Mouse (Mus musculus) embryo, embryonic 10.5 days (tissue): ENCODE results near the gene Ier3.
"Not testable (repeated sequence)": the region's sequence is repeated elsewhere in the genome, so short reads cannot be mapped to it uniquely, and the experiment has no call there.

Source experiments
- DNase-seq: peaks from one replicate; pipeline ENCODE4 v3.0.0-alpha.2; 2015; ENCODE audit warnings: low spot score

The Ier3 gene

DNA sequence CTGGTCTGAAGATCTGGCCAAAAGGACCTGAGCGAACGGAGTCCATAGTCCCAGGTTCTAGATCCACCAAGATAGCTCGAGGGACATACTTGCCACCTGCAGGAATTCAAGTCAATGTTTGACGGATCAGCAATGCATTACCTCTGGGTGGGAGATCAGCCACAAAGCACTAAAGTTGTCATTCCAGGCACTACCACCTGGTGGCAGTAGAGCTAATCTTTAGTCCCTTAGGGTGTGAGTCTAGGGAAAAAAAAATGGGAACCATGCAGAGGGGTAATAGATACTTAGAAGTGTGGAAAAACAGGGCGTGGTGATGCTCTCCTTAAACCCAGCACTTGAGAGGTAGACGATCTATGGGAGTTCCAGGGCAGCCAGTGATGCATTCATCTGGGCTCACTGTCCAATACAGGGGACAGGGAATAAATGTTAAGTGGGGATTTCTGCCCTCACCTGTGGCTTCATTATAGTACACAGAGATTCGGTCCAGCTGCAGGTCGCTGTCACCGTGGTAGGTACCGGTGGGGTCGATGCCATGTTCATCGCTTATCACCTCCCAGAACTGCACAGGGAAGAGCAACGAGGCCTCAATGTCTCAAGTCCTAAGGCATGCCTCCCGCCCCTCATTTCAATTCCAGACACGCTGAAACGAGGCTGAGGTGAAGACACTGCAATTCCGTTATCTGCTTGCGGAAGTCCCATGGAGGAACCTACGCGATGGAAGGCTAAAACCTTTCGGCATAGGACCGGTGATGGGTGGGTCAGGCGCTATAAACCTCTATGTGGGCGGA is 14.9 kb downstream of the Ier3 start:
- DNase-seq: peak; percentile 95

DNA sequence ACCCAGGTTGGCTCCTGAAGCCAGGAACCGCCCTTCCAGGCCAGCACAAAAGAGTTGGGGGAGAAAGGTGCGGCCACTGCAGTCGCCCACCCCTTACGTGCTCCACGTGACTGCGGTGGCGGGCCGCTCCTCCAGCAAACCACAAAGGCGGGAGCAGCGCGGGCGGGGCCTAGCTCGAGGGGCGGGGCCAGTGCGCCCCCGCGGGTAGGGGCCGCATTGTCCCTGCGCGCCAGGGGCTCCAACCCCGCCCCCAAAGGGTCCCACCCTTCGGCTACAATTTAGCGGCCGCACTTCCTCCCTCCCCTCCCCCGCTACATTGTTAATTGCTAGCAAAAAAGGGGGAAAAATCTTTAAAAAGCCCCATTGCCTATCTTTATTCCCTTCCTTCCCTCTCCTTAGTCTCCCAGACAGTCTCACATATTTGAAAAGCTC is 15.5 kb downstream of the Ier3 start:
- peak; percentile 96 for DNase-seq

DNA sequence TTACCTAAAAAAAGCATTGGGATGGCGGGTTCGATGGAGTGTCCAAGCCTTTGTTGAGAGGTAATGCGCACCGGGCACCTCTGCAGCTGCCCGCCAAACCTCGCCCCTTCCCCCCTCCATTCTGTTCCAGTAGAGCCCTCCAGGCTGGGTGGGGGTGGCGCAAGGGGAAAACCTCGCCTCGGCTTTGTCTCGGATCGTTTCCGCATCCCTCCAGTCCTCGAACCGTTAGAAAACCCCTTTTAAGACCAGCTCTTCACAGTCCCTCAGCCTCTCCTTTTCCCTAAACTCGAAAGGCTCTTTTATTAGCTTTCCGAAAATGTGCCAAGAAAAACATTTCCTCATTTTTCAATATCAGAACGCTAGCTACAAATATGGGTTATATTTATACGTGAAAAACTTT is 16.0 kb downstream of the Ier3 start:
- DNase-seq: peak; percentile 80

DNA sequence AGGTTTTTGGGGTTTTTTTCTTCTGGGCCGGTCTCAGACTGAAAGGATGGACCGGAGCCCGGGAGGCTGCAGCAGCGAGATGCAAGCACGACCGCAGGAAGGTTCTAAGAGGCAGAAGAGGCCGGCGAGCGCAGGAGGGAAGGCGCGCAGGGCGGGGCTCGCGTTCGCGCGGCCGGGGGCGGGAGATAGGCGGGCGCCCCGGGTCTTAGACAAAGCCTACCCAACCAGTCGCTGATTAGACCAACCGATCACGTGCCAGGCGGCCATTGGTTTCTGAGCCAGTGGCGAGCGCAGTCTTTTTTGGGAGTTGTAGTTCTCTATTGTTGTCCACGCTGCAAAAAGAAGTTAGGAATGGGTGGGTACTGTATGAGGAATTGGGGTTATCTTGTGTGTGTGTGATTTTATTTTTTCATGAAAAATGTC is 16.6 kb downstream of the Ier3 start, which contains the start of gene Tubb5:
TSS of gene Tubb5 (minus strand) at position 185 of the 423 bp plus-strand sequence.
- peak; percentile 98 for DNase-seq

DNA sequence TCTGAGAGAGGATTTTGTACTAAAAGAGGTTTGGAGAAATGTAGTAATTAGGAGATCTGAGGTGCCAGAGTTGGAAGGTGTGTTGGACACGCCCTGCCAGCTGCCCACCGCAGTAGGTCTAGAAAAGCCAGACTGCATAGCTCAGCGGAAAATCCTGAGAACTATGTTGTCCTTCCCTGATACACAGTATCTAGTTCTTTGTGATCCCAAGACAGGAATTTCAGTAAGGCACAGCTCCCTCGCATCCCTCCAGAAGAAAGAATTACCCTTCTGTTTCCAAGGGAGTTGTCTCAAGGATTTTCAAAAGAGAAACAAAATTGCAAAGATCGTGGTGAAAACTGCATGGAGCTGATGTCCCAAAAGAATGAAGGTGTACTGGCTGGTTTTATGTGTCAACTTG is 17.1 kb downstream of the Ier3 start:
- DNase-seq: no peak

DNA sequence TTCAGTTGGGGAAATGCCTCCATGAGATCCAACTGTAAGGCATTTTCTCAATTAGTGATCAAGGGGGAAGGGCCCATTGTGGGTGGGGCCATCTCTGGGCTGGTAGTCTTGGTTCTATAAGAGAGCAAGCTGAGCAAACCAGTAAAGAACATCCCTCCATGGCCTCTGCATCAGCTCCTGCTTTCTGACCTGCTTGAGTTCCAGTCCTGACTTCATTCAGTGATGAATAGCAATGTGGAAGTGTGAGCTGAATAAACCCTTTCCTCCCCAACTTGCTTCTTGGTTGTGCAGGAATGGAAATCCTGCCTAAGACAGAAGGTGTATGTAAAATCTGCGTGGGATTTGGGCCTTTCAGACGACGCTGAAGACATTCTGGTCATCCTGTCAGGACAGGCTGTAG is 17.5 kb downstream of the Ier3 start:
- not testable (repeated sequence) for DNase-seq

DNA sequence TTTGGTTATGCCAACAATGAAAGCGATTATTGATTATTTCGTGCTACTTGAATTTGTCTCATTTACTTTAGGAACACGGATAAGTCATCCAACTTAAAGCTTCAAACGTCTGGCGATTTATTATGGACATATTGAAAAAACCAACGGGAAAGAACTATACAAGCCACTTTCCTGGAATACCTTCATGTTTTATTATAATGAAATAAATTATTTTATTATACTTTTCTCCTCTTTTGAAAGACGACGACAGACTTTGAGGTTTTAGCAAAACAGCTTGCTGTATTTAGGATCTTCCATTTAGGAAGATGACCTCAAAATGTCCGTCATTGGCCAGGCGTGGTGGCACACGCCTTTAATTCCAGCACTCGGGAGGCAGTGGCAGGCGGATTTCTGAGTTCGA is 19.1 kb downstream of the Ier3 start:
- peak; percentile 14 for DNase-seq

DNA sequence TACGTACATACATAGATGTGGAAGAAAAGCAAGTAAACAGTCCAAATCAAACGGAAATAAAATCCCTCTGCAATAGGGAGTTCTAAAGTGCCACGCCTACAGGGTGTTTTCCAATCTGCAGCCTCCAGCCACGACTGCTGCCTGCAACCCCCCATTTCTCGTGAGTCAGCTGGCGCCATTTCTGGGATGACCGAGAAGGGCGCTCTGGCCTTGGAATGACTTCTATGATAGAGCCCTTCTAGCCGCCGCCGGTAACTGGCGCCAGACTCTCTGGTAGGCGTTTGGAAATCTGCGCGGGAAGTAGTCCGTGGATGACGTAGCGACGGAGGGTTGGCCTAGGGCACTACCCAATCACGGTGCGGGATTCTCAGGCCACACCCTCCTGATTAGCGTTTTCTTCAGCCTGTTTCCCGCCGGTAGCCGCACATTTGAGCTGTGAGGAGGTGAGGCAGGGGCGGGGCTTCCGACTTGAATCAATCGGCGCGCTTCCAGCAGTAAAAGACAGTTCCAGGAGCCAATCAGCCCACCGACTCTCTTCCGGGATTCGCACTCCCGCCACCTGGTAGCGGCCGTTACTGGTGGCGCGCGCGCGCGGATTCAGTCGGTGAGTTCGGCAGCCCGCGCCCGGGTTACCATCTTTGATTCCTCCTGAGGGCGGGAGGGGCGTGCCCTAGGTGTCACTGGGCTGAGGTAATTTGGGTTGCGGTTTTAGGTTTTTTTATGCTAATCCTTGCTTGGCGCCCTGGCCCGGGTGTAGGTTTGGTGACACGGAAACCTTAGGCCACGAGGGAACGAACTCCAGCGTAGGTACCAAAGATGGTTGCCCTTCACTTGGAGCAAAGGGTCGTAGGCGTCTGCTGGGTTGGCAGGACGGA is 19.8 kb downstream of the Ier3 start, which contains the start of gene Mdc1:
TSS of gene Mdc1 (plus strand) at position 440 of the 875 bp plus-strand sequence.
- DNase-seq: peak; percentile 100

DNA sequence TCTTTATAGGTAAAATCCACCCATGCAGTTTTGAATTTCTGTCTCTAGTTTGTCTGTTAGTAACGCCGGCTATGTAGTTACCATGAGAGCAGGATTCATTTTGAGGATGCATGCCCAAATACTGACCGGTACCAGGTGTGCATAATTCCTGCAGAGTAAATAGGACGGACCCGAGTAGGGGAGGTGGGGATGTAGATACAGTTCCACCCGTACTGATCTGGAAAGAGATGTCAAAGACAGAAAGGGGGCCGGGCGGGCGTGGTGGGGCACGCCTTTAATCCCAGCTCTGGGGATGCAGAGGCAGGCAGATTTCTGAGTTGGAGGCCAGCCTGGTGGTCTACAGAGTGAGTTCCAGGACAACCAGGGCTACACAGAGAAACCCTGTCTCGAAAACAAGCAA is 20.5 kb downstream of the Ier3 start:
- no peak for DNase-seq

DNA sequence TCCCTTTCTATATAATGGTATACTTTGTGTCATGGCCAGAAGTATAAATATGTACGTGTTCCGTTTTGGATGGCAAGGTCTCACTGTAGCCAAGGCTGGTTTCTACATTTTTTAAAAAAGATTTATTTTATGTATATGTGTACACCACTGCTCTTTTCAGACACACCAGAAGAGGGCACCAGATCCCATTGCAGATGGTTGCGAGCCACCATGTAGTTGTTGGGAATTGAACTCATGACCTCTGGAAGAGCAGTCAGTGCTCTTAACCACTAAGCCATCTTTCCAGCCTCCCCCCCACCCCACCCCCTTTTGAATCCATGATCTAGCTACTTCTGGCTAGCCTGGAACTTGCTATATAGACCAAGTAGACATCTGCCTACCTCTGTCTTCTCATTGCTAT is 22.0 kb downstream of the Ier3 start:
- DNase-seq: no peak

DNA sequence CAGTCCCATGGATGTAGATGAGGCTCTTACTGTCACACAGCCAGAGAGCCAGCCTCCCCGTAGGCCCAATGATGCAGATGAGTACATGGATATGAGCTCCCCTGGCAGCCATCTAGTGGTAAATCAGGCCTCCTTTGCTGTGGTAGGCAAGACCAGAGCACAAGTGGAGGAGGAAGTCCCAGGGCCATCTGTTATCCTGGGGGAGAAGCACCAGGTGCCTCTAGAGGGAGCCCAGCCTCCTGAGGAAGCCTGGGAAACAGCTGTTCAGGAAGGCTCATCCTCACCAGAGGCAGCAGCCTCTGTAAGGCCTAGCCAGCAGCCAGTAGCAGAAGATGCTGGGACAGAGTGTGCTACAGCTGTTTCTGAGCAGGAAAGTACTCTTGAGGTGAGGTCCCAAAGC is 26.6 kb downstream of the Ier3 start:
- no peak for DNase-seq

DNA sequence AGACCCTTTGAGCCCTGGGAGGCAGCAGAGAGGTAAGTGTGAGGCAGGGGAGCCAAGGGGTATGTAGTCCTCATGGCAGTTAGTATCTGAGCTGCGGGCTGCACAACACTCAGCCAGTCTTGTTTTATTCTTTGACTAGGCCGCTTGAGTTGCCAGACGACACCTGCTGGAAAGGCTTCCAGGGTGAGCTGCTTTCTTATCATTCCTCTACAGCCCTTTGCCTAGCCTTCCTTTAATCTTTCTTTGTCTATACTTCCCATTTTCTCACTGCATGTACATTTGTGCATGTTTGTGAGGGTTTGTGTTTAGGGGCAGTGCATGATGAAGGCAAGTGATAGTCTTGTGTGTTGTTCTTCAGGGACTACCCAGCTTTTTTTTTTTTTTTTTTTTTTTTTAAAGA is 29.5 kb downstream of the Ier3 start:
- no peak for DNase-seq

DNA sequence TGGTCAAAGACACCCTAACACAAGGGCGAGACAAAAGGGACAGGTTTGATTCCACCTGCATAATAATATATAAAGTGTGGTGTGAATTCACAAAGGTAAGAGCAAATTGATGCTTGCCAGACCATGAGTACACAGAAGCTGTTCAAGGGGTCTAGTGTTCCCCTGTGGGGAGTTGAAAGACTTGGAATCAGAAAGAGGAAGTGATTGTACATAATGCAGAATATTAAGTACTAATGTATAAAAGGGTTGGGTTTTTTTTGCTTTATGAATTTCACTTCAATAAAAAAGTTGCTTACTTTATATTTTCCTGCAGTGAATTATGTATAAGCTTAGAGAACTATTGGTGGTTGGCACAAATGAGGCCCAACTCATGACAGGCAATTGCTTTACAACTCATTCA is 37.9 kb downstream of the Ier3 start:
- no peak for DNase-seq

DNA sequence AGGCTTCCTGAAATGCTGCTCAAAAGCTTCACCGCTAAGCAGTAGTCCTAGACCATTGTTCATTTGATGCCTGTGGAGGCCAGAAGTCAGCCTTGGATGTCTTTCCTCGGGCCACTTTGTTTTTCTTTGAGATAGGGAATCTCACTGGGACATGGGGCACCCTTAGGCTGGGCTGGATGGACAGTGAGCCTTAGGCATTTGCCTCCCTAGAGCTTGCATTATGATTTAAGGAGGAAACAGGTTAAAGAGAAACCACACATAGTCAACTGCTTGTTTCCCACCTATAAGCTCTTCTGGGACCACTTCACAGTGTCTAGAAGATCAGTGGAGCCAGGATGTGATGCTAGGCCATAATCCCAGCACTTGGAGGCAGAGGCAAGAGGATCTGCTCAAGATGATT is 38.4 kb downstream of the Ier3 start:
- DNase-seq: no peak

DNA sequence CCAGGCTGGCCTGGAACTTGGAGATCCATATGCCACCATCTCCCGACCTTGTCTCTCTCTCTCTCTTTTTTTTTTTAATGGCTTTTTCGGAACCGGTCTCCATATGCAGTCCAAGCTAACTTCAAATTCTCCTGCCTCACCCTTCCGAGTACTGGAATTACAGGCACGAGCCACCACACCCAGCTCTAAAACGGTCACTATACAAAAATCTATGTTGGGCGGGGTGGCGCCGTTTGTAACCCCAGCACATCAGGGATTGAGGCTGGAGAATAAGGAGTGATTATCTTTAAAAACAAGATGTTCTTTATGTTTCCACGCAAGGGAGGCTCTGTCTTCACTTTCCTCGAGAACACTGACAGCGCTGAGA is 39.3 kb downstream of the Ier3 start:
- DNase-seq: no peak

DNA sequence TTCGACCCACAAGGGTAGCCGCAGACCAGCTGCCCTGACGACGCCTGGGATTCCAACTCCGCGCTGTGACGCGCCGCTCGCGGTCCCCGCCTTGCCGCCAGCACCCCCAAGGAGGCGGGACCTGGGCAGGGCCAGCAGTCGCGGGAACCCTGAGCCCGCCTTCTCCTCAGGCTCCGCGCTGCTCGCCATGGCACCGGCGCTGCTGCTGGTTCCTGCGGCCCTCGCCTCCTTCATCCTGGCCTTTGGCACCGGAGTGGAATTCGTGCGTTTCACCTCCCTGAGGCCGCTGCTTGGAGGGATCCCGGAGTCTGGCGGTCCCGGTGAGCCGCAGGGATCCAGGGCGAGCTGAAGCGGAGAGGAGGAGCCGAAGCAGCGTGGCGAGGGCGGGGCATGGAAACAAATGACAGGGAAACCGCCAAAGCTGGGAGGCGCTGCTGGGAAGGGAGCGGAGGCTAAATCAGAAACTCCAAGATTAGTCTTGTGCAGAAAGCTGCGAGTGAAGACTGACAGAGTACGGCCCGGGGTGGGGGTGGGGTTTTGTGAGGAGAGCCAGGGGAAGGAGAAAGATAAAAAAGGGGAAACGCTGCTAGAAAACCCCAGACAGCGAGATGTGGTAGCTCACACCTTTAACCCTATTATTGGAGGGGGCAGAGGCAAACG is 39.8 kb downstream of the Ier3 start, which contains the start of gene Nrm:
TSS of gene Nrm (plus strand) at position 121 of the 660 bp plus-strand sequence.
- peak; percentile 94 for DNase-seq

DNA sequence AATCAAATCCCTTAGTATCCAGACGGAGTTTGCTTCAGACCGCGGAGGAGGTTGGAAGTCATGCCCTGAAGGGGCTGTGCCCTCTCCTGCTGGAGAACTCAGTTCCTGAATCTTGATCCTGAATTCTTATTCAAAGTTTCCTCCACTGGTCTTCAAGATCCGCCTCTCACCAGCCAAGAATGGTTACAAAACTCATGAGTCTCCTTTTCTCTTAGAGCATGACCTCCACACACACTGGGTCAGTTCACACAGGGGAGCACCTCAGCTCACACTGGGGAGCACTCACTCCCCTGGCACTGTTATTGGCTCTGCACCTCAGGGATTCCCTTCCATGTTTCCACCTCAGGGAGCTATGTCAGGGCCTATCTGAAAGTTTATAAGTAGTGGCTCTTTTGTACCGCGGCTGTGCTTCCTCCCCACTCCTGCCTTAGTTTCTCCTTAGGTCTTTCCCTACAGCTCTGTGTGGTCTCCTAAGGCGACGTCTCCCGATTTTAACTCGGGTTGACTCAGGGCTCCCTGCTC is 43.4 kb downstream of the Ier3 start:
- no peak for DNase-seq

DNA sequence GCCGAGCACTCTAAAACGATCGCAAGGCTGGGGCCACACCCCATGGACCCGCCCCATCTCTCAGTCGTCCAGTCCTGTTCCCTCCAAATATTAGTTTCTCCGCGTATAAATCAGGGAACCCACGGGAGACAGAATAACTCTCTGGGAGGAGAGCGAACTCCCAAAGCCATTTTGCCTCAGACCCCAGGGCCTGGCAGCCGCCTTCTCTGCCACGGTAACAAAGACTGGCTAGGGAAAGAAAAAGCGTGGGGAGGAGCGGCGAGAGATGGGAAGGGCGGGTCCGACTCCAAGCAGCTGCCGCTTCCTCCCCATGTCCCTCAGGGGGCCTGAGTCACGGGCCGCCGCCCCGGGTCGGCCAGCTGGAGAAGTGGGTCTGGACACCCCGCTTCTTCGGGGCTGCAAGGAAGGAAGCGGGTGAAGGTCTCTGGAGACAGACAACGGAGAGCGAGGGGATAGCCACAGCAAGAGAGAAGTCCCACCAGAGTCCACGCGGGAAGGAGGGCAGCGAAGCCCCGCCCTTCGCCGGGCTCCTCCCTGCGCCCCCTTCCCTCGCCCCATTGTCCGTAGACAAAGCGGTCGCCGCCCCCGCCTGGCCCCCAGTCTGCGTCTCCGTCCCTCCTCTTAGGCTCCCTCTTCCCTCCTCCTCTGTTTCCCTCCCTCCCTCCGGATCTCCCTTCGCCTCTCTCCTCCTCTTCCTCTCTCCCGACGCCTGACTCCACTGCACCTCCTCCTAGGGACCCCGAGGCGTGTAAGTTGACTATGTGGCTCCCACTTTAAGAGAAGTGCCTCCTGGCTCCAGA is 44.2 kb downstream of the Ier3 start, which contains the start of gene Ppp1r18:
TSS of gene Ppp1r18 (plus strand) at position 113 of the 800 bp plus-strand sequence.
- peak; percentile 90 for DNase-seq

DNA sequence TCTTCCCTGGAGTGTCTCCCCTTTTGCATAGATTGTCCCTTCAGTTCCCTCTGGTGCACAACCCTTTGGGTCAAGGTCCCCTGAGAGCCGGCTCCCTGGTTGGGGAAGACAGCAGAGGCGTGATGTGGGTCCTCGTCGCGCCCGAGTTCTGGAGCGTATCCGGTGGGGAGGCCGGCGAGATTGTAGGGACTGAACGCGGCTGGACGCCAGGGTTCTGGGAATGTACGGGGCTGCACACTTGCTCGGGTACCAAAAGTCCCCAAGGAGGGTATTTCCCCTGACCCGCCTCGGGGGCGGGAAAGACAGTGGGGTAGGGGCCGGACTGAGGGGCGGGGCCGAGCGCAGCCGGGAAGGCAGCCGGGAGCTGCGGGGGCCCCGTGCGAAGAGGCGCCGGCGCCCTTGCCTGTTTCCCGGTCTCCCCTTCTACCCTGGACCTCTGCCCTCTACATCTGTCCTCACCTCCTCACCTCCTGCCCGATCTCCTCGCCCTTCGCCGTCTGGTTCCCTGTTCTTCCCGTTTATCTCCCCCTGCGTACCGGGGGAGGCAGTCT is 44.9 kb downstream of the Ier3 start:
- DNase-seq: peak; percentile 75

DNA sequence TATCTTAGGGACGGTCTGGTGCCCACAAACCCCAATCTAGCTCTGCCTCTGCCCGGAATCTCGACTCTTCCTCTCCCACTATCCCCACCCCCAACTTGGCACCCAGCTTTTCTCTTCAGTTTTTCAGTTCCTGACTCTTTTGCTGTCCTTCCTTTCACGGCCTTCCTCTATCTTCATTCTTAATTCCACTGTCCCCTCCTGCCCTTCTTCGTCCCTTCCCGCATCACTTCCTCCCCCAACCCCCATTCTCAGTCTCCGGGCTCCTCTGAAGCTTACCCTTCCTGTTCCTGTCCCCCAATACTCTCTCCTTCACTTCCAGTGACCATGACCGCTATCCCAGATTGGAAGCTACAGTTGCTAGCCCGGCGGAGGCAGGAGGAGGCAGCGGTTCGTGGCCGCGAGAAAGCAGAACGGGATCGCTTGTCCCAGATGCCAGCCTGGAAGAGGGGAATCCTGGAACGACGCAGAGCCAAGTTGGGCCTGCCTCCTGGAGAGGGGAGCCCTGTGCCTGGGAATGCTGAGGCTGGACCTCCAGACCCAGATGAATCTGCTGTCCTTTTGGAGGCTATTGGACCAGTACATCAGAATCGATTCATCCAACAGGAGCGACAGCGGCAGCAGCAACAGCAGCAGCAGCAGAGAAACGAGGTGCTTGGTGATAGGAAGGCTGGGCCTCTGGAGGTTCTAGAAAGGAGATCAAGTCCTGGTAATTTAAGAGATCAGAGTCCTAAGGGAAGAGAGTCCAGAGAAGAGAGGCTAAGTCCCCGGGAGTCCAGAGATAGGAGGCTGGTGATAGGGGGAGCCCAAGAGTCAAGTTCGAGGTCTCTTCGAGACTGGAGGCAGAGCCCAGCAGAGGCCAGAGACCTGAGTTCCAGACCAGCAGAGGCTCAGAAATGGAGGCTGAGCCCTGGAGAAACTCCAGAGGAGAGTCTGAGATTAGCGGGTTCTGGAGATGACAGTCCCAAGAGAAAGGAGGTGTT is 45.7 kb downstream of the Ier3 start:
- peak; percentile 58 for DNase-seq
